Mouse (Mus musculus) bone marrow macrophage, adult 2 months (primary cell): ENCODE measurements around the gene Kcnk1.

Experiments
- CTCF ChIP-seq: IDR thresholded peaks from 2 replicates; pipeline ENCODE4 v1.5.1; 2012; ENCODE audit warnings: low read depth, mild to moderate bottlenecking, low read length, moderate library complexity
- POLR2A ChIP-seq: IDR thresholded peaks from 2 replicates; pipeline ENCODE4 v1.6.1; 2012; ENCODE audit warnings: mild to moderate bottlenecking, low read depth, low read length, borderline replicate concordance

DNA sequence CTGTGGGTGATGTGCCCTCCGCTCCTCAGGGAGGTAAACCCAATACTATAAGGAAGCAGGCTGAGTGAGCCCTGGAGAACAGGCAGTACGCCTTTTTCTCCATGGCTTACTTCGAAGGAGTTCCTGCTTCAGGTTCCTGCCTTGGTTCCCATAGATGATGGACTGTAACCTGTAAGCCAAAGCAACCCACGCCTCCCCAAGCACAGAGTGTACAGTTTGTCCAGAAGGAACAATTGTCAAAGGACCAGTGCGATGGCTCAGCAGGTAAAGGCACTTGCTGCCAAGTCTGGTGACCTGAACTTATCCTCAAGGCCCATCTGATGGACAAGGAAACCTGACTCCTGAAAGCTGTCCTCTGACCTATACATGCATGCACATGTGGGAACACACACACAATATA is 18.7 kb downstream of the Kcnk1 start:
- no peak for TF ChIP-seq POLR2A
- no peak for TF ChIP-seq CTCF
